Mouse (Mus musculus) megakaryocyte, adult 5-6 weeks (primary cell): Measurements from ENCODE around the gene Stard7. TPM values are rescaled to one million over a fixed set of nuclear protein-coding genes. Genes with fewer than 3 reads are reported as not detected.

Experiments
- ATAC-seq: 2 replicates; pipeline ENCODE4 v1.8.0; 2016; ENCODE audit warnings: mild to moderate bottlenecking, inconsistent platforms; ENCODE audit not compliant: poor library complexity, severe bottlenecking
- total RNA-seq, 2 experiments: library from RNA; stranded (forward) in 1 of 2; stranded (reverse) in 1 of 2; fragments of 153-499, 151-499 nt in 1 of 2; fragments of 221-1000, 200-1000 nt in 1 of 2; gene quantifications; 2 replicates each; pipeline versions ENCODE4 v1.2.3 to v1.2.4; 2015 to 2017

The Stard7 gene
- total RNA-seq, 2 experiments from 2014 or later = 42.0 to 65.1 TPM

DNA sequence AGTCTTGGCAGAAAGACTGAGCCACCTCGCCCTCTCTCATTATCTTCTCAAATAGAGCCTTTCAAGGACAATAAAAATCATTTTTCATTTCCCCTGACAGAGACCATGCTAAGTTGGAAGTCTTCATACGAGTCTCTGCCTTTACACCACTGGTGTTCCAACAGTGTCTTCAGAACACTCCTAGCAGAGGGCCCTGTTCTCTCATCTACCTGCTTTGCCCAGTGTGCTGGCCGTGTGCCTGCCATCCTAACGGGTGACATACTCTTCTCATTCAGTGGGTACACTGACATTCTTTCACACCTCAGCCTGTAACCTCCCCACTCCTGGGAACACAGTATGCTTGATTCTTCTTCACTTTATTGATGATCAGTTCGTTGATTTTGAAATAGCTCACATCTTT is 46.4 kb downstream of the Stard7 start:
- ATAC-seq = no peak

DNA sequence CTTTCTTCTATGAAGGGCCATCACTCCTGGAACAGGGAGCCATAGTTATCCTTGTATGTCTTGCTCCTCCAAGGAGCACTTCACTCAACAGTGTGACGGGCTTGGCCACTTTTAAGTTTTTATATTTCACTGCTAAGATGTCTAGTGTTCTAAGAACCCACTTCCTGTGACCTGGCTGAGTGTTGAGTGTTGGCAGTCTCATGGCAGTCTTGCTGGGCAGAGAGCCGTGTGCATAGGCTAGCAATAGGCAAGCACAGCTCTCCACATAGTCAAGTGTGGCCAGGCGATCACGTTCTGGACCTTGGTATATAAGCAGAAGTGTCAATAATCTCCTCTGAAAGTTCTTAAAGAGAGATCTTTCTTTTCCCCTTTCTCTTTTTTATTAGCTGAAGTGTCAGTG is 48.1 kb downstream of the Stard7 start:
- peak; percentile 18; the same call in 1 of the 2 replicates for ATAC-seq

DNA sequence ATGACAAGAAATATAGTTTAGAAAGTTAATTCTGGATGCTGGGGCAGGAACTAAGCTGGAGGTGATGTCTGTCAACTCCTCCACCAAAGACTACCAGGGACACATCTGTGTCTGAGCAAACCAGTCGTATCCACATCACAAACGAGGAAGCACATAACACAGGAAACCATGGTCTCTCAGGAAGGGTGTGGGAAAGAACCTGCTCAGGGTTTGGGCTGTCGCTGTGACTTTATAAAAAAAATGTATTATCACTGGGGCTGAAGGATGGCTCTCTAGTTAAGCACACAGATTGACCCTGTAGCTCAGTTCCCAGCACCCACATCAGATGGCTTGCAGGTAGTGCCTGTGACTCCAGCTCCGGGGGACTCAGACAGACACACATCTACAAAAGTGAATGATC is 49.1 kb downstream of the Stard7 start:
- no peak for ATAC-seq

DNA sequence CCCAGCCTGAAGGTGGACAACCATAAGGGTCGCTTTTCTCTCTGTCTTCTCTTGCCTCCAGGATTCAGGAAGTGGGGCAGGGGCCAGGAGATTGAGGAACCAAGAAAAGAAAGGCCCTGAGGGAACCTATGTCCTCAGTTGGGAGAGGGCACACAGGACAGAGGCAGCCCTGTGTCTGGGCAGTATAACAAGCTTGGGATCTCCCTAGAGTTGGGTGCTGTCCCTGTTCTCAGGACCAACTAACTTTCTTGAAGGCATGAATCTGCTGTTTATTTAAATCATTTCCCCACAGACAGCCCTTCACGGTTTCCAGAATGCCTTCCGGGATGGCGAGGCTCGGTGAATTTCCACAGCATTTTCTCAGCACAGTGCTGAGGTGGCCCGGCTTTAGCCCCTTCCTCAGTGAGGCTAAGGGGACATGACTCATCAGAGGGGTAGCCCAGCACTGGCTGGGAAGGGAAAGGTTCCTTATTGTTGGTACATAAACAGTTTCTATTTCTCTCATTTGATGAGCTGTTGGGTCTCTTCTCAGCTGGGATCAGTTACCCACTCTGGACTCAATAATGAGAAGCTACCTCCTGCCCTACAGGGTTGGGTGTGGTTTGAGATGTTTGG is 52.8 kb downstream of the Stard7 start:
- ATAC-seq = peak; percentile 36

DNA sequence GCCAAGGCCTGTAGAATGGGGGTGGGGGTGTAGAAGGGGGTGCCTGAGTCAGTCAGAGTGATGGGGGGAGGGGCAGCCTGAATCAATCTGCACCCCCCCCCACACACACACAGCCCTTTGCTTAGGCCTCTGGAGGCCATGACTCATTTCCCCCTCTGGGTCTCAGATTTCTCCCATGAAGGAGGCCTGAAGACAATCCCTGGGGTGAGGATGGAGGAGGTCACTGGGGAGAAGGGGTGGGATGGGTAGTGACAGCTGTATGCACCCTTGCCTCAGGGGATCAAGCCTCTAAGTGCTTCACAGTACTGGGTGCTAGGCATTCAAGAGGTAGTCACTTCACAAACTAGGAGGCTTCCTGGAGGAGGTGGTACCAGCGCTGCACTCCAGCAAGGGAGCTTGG is 53.6 kb downstream of the Stard7 start:
- no peak for ATAC-seq

DNA sequence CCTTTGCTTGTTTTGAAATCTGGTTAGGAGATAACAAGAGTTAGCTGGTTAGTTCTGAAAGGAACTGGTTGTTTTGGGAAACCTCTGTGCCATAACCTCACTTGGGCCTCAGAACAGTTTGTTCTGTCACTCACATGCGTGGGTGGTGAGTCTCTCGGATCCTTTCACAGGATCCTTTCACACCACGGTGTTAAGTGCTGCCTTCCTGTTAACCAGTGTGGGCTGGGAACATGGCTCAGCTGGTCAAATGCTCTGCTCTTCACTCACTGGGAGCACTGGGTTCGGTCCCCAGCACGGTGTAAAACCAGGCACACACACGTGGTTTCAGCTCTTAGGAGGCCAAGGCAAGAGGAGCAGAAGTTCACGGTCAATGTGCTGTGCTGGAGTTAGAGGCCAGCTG is 54.4 kb downstream of the Stard7 start:
- ATAC-seq = no peak

DNA sequence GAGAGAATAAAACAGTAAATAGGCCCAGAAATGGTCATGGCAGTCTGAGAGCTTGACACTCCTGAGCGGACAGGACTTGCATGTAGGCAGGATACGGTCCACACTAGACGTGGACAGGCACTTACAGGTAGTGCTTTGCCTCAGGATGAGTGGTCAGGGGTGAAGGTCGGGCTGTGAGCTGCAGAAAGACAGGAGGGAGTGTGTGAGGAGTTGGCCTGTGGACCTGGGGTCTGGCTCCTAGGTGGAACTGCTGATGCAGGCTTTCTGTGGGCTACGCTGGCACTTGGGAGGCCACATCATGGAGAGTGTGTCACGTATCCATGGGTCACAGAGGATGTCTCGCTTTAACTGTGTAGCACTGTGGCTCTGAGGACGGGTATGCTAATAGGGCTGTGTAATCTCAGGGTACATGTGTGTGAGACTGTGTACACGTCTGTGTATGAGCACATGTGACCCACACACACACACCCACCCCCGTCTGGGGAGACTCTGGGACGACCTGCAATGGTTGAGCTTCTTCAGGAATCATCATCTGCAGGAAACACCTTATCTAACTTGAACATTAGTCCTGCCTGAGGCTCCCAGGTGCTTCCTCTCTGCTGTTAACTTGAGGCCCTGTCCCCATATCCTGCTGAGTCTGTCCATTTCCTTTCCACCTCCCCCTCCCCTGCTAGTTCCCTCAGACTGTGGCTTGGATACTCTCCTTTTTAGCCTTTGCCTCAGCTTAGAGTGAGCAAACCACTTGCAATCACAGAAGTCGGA is 58.3 kb downstream of the Stard7 start:
- peak; percentile 67 for ATAC-seq

DNA sequence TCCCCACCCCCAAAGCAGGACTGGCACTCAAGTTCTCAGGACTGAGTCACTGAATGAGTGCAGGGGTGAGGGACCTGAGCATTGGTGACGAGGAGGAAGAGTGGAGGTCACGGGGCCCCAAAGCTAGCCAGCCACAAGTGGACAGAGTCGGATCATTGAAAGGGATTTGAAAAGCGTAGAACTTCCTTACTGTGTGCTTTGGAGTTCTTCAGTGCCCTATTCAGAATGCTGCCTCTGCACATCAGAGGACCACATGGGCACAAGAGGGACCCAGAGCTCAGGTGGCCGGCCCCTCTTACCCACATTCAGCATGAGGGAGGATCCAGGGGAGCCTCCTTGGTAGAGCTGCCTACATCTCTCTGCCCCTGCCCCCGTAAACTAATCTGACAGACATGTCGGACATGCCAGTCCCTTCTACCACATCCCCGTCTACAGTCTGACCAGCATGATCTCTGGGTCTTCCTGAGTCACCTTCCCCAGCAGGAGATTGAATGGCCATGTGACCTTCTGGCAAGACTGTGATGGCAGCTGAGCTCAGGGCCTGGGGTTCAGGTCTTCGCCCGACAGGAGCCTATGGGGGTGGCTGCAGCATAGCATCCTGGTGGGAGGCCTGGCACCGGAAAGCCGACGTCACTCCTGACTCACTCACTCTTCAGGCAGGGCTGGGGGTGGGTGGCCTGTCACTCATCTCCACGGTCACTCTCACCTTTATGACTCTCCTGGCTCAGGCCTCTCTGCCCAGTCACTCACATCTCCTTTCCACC is 63.0 kb downstream of the Stard7 start:
- no peak for ATAC-seq

DNA sequence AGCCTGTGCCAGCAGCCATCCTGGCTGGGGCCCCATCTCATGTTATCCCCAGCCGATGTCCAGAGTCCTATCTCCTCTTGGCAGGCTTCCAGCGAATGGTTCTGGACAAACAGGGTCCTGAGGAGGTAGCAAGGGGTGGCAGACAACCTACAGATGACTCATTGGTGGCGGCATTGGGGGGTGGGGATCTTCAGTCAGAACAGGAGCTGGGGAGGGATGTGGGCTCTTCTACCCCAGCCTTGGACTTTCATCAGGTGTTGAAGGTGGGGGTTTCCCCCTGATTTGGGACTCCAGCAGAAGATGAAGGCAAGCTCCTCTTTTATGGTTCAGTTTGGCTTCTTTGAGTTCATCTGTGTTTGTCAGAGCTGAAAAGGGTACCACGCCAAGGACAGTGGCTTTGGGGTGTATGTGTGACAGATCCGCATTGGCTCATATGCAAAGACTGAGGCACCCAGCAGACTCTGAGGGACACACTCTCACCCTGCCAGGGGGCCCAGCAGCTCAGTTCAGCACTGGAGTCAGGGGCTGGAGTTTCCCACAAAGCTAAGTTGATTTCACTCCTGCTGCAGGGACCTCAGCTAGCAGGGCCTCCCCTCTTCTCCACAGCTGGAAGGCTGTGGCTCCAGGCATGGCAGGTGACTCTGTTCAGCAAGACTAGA is 64.1 kb downstream of the Stard7 start:
- ATAC-seq = no peak

DNA sequence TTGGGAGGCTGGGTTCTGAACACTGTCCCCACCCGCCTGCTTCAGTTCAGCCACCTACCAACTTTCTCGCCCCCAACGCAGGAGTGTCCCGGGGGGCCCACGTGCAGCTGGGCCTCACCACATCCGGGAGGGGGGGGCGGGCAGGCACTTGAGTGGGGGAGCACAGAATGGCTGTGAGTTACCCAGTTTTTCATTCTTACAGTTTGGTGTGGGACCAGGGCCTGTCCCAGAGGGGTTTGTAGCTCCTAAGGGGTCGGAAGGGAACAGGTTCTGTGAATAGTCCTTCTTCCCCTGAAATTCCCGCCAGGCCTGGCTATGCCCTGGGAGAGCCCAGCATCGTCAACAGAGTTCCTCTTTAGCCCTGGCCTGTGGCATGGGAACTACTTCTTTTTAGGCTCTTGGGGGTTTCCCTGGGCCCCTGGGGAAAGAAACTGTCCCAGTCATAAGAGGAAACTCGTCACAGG is 65.1 kb downstream of the Stard7 start:
- ATAC-seq = peak; percentile 36

DNA sequence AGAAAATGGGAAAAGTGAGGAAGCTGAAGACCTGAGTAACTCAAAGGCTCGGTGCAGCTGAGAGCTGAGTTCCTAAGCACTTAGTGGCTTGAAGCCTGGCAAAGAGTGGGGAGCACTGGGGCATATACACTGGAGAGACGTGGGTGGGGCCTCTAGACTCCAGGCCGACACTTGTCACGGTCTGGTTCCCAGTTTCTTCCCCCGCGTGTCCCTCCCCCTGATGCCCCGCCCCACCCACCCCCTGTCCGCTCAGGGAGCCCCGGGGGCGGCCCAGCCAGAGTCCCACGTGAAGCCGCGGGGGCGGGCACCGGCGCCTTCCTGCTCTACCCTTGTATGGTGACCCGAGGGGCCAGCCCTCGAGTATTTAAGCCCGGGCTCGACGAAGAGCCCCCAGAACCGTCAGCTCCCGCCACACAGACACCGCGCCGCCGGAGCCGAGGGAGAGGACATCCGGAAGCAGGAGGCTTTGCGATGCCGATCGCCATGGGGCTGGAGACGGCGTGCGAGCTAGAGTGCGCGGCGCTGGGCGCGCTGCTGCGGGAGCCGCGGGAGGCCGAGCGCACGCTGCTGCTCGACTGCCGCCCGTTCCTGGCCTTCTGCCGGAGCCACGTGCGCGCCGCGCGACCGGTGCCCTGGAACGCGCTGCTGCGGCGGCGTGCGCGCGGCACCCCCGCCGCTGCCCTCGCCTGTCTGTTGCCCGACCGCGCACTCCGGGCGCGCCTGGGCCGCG is 65.9 kb downstream of the Stard7 start, which contains the start of gene Dusp2:
Gene Dusp2 (plus strand): TSS at position 393 of the 730 bp plus-strand sequence.
- peak; percentile 61 for ATAC-seq

DNA sequence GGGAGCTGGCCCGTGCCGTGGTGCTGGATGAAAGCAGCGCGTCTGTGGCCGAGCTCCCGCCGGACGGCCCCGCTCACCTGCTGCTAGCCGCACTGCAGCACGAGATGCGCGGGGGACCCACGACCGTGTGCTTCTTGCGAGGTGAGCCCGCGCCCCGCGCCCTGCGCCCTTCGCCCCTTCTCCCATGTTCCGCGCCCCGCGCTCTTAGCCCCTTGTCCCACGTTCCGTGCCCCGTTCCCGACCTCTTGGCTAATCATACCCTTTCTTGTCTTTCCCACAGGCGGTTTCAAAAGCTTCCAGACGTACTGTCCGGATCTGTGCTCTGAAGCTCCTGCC is 66.4 kb downstream of the Stard7 start:
- no peak for ATAC-seq

DNA sequence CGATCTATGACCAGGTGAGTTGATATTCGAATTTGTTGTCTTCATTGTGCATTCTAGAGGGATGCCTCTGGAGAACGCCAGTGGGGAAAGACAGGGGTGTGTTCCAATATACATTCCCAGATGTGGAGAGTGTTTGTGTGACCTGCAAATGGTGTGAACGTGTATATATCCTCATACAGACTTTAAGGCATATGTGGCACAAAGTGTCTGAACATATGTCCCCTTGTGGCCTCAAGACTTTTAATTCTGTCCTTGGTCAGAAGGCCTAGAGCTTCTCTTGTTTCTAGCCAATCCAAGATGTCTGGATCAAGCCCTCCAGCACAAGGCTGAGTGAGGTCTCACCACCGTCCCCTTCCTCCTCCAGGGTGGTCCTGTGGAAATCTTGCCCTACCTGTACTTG is 66.9 kb downstream of the Stard7 start:
- no peak for ATAC-seq

DNA sequence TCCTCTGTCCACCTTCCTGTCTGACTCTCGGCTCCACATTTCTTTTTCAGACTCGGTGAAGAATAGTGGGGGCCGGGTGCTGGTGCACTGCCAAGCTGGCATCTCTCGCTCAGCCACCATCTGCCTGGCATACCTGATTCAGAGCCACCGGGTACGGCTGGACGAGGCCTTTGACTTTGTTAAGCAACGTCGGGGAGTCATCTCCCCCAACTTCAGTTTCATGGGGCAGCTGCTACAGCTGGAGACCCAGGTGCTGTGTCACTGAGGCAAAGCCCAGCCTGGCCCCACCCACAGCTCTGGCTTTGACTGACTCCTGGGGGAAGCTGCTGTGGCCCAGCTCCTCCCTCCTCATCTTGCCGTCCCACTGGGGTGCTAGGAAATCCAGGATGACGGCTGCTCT is 67.5 kb downstream of the Stard7 start:
- ATAC-seq = no peak

DNA sequence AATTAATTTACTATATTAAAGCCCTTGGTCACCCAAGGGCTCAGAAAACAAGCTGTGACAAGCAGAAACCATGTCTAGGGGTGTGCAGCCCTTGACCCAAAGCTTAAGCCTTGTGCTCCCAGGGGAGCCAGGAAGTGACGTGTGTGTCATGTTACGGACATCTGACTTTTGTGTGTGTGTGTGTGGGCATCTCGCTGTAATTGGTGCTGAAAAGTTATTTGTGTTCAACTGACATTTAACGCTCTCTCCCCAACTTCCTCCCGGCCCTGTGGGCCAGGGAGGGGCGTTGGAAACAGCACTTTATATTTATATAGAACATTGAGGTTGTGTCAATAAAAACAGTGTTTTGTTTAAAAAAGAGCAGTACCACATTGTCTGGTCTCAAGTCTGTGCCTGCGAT is 68.0 kb downstream of the Stard7 start:
- ATAC-seq = no peak

DNA sequence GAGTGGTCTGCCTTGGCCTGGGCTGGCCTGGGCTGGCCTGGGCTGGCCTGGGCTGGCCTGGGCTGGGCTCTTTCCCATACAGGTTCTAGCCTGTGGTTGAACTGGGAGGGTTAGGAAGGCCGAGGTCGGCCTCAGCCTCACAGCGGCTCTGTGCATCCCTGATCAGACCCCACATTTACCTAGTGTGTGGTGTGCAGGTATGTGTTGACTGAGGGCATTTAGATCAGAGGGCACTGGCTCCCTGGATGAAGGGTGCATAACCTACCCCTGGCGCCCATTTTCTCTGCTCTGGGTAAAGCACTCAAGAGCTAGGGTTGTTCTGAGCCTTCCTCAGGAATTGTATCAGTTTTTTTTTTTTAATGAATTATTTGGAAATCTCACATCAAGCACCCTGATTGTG is 68.4 kb downstream of the Stard7 start, which contains the start of gene Astl:
Gene Astl (plus strand): TSS at position 224 of the 400 bp plus-strand sequence.
- no peak for ATAC-seq

DNA sequence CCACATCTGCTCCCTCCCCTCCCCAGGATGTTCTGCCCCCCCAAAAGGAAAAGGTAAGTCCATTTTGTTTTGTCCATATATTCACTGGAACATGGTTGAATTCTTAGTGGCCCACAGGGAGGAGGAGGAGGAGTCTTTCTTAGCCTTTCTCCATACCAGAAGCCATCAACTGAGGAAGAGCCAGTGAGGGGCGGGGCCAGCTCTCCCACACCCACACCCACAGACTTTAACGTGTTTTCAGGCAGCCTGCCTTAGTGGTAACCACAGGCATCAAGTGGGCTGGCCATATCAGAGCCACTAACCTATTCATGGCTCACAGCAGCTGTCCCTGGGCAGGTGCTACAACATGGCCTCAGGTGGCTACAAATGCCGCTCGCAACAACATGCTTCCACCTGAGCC is 68.8 kb downstream of the Stard7 start:
- ATAC-seq = peak; percentile 25

DNA sequence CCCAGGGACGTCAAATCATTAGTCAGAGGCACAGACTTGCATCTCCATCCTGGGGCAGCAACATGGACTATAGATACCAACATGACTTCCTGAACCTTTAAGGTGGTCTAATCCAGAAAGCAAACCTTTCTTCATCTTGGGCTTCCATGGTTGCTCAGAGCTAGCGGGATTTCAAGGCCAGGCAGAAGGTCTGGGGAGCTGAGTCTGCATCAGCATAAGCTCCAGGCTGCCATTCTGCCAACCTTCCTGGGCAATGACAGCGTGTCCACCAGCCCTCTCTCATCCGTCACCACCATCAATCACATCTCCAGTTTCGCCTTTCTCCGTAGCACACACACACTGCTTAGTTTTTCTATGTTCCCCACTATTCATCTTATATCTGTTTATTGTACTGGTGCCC is 69.2 kb downstream of the Stard7 start:
- ATAC-seq = no peak

DNA sequence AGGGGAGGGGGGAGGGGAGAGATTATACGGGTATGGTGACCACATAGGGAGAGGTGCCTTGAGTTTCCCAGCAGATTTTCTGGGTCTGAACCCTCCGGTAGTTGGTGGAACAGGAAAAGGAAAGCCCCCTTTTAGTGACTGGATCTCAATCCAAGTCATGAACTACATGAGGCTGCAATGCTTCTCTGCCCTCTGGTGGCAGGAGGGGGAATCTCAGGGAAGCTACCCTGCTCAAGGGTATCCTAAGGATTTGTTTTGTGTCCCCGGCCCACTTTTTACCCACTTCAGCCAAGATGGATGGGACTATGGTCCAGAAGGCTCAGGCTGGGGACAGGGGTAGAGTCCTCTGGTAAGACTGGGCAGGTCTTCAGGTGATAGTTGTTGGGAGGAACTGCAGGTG is 71.1 kb downstream of the Stard7 start:
- ATAC-seq = peak; percentile 44

DNA sequence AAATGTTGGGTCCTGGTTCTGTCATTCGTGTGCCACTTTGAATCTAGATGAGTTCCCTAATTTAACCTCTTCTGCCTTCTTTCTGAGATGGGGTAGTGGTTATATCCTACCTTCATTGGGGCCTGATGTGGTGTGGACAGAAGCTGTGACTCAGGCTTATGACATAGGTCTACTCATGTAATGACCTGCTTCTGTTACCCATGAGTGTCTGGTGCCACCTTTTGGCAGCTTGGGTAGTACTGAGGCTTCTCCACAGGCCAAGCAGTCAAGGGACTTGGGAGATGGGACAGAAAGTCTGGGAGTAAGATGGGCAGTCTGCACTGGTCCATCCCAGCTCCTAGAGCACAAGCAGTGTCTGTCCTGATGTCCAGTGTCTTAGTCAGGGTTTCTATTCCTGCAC is 76.3 kb downstream of the Stard7 start:
- no peak for ATAC-seq
